Mouse (Mus musculus): ENCODE measurements around the gene Gm9833. TPM values are rescaled to one million over a fixed set of nuclear protein-coding genes. Genes with fewer than 3 reads are reported as not detected.
A peak's percentile ranks its signal among the peaks of the same experiment; 100 is the strongest.

Gm9833 gene
- polyA plus RNA-seq, 2 experiments, result 2.2 to 5.3 TPM

- H3K9me3 ChIP-seq (ENCODE audit: control insufficient read depth, low read length), result no peaks in the 10 kb centered on the region
- ATAC-seq (ENCODE audit: low FRiP score, low read depth) (no peak), DNase-seq (ENCODE audit: low spot score) (no peak)
- WGBS, result 86% methylated on average over 8 of the region's 8 CpGs
- H3K9ac ChIP-seq (ENCODE audit: low read depth, low read length, severe bottlenecking), result no peak overlapping the region
- H3K4me3 ChIP-seq (replicated peaks; ENCODE audit: low read length), result 0 out of 2 replicates have a peak overlapping the region, but pooled peaks have one; percentile 15
- H3K36me3 ChIP-seq (ENCODE audit: control insufficient read depth, insufficient read depth, low read length), result no peaks in the 10 kb centered on the region
- no peak overlapping the region for H3K27ac ChIP-seq (replicated peaks; ENCODE audit: low read depth, low read length)
- peak overlapping the region; percentile 29; the same call in 1 of the 2 replicates for H3K4me2 ChIP-seq (replicated peaks; ENCODE audit: low read depth, low read length, severe bottlenecking)
- no peaks in the 10 kb centered on the region for H3K27me3 ChIP-seq (ENCODE audit: control insufficient read depth, insufficient read depth, low read length)
- H3K4me1 ChIP-seq (ENCODE audit: control insufficient read depth, insufficient read depth, low read length), result peaks cover 1% of the 10 kb centered on the region; the same call in 1 of the 2 replicates
- TF ChIP-seq POLR2A (IDR thresholded peaks at IDR 0.05; ENCODE audit: borderline replicate concordance, extremely low read depth, insufficient read depth, insufficient read length), result no peak
These were observed 399 bp upstream of the Gm9833 start for GRCm38 (mm10) chr3:10087511-10087910.

- H3K9me3 ChIP-seq (ENCODE audit: control insufficient read depth, low read length), result no peaks in the 10 kb centered on the region
- ATAC-seq (ENCODE audit: low FRiP score, low read depth) (no peak), DNase-seq (ENCODE audit: low spot score) (no peak)
- H3K9ac ChIP-seq (ENCODE audit: low read depth, low read length, severe bottlenecking), result no peak overlapping the region
- no peak overlapping the region for H3K4me2 ChIP-seq (replicated peaks; ENCODE audit: low read depth, low read length, severe bottlenecking)
- no peak overlapping the region for H3K4me3 ChIP-seq (replicated peaks; ENCODE audit: low read length)
- no peak overlapping the region for H3K27ac ChIP-seq (replicated peaks; ENCODE audit: low read depth, low read length)
- H3K36me3 ChIP-seq (ENCODE audit: control insufficient read depth, insufficient read depth, low read length), result no peaks in the 10 kb centered on the region
- no peak for TF ChIP-seq POLR2A (IDR thresholded peaks at IDR 0.05; ENCODE audit: borderline replicate concordance, extremely low read depth, insufficient read depth, insufficient read length)
- WGBS, result 70% methylated on average over 6 of the region's 6 CpGs
- no peaks in the 10 kb centered on the region for H3K4me1 ChIP-seq (ENCODE audit: control insufficient read depth, insufficient read depth, low read length)
- H3K27me3 ChIP-seq (ENCODE audit: control insufficient read depth, insufficient read depth, low read length), result no peaks in the 10 kb centered on the region
These were observed 3.8 kb downstream of the Gm9833 start for GRCm38 (mm10) chr3:10091616-10092140.

- no peaks in the 10 kb centered on the region for H3K27me3 ChIP-seq (ENCODE audit: control insufficient read depth, insufficient read depth, low read length)
- H3K27ac ChIP-seq (replicated peaks; ENCODE audit: low read depth, low read length), result no peak overlapping the region
- H3K4me2 ChIP-seq (replicated peaks; ENCODE audit: low read depth, low read length, severe bottlenecking), result no peak overlapping the region
- H3K4me3 ChIP-seq (replicated peaks; ENCODE audit: low read length), result no peak overlapping the region
- no peaks in the 10 kb centered on the region for H3K4me1 ChIP-seq (ENCODE audit: control insufficient read depth, insufficient read depth, low read length)
- ATAC-seq (ENCODE audit: low FRiP score, low read depth) (no peak), DNase-seq (ENCODE audit: low spot score) (no peak)
- no peaks in the 10 kb centered on the region for H3K36me3 ChIP-seq (ENCODE audit: control insufficient read depth, insufficient read depth, low read length)
- 18% methylated on average over 7 of the region's 7 CpGs for WGBS
- no peak overlapping the region for H3K9ac ChIP-seq (ENCODE audit: low read depth, low read length, severe bottlenecking)
- no peak for TF ChIP-seq POLR2A (IDR thresholded peaks at IDR 0.05; ENCODE audit: borderline replicate concordance, extremely low read depth, insufficient read depth, insufficient read length)
- H3K9me3 ChIP-seq (ENCODE audit: control insufficient read depth, low read length), result no peaks in the 10 kb centered on the region
These were observed 4.6 kb downstream of the Gm9833 start for GRCm38 (mm10) chr3:10092499-10092898.

- Histone ChIP-seq H3K36me3 (ENCODE audit: control insufficient read depth, insufficient read depth, low read length) (no peaks in the 10 kb centered on the region), H3K4me2 (replicated peaks; ENCODE audit: low read depth, low read length, severe bottlenecking) (no peak overlapping the region), H3K4me1 (ENCODE audit: control insufficient read depth, insufficient read depth, low read length) (no peaks in the 10 kb centered on the region), H3K9ac (ENCODE audit: low read depth, low read length, severe bottlenecking) (no peak overlapping the region), H3K27me3 (ENCODE audit: control insufficient read depth, insufficient read depth, low read length) (no peaks in the 10 kb centered on the region), H3K27ac (replicated peaks; ENCODE audit: low read depth, low read length) (no peak overlapping the region), H3K9me3 (ENCODE audit: control insufficient read depth, low read length) (no peaks in the 10 kb centered on the region), H3K4me3 (replicated peaks; ENCODE audit: low read length) (no peak overlapping the region)
- WGBS, result 63% methylated on average over 6 of the region's 6 CpGs
- no peak for ATAC-seq (ENCODE audit: low FRiP score, low read depth)
- TF ChIP-seq POLR2A (IDR thresholded peaks at IDR 0.05; ENCODE audit: borderline replicate concordance, extremely low read depth, insufficient read depth, insufficient read length), result no peak
- no peak for DNase-seq (ENCODE audit: low spot score)
These were observed 5.0 kb downstream of the Gm9833 start for GRCm38 (mm10) chr3:10092914-10093313.

GRCm38 (mm10) chr3:10095076-10095622 is 7.2 kb downstream of the Gm9833 start:
- Histone ChIP-seq H3K9ac (ENCODE audit: low read depth, low read length, severe bottlenecking) (no peak overlapping the region), H3K27me3 (ENCODE audit: control insufficient read depth, insufficient read depth, low read length) (no peaks in the 10 kb centered on the region), H3K9me3 (ENCODE audit: control insufficient read depth, low read length) (no peaks in the 10 kb centered on the region), H3K4me1 (ENCODE audit: control insufficient read depth, insufficient read depth, low read length) (no peaks in the 10 kb centered on the region), H3K4me3 (replicated peaks; ENCODE audit: low read length) (no peak overlapping the region), H3K4me2 (replicated peaks; ENCODE audit: low read depth, low read length, severe bottlenecking) (no peak overlapping the region), H3K36me3 (ENCODE audit: control insufficient read depth, insufficient read depth, low read length) (no peaks in the 10 kb centered on the region), H3K27ac (replicated peaks; ENCODE audit: low read depth, low read length) (no peak overlapping the region)
- no peak for TF ChIP-seq POLR2A (IDR thresholded peaks at IDR 0.05; ENCODE audit: borderline replicate concordance, extremely low read depth, insufficient read depth, insufficient read length)
- WGBS, result 89% methylated on average over 2 of the region's 2 CpGs
- no peak for DNase-seq (ENCODE audit: low spot score)
- no peak for ATAC-seq (ENCODE audit: low FRiP score, low read depth)

Measured in limb, embryonic 14.5 days (tissue).